Mouse (Mus musculus): ENCODE results near the gene Tmem41a.

The Tmem41a gene

DNA sequence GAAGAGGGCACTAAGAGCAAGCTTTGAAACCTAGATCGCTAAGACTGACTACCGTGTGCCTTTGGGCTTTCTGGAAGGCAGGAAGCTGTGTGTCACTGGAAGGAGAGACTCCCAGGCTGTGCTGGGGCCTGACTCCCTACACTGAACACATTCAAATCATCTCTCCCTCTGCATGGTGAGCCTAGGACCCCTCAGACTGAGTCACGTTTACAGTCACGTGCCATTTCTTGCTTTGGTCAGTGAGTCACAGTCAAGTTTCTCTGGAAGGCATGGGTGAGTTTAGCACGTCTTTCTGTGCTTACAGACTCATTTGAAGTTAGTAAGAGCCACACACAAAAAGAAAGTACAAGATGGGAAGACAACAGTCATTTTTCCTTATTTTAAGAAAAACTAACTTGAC is 46.1 kb downstream of the Tmem41a start:
- in situ Hi-C loops (cut with MseI, MboI), result no loop called here

DNA sequence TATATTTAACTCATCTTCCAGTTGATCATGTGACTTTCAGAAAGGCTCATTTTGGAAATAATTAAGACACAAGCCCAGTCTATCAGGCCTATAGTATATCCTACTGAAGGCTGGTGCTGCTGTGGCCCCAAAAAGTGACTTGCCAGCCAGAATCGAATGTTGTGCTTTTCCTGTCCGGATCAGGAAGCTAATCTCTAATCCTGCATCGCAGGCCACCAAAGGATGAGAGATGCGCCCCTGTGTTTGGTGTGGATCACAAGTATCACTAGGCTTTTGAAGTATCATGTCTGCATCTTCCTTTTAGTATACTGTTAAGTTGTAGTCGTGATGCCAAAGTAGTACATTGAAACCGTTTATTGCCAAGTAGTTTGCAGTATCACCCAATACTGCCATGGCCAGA is 53.5 kb downstream of the Tmem41a start:
- in situ Hi-C loops (cut with MseI, MboI), result no loop called here

DNA sequence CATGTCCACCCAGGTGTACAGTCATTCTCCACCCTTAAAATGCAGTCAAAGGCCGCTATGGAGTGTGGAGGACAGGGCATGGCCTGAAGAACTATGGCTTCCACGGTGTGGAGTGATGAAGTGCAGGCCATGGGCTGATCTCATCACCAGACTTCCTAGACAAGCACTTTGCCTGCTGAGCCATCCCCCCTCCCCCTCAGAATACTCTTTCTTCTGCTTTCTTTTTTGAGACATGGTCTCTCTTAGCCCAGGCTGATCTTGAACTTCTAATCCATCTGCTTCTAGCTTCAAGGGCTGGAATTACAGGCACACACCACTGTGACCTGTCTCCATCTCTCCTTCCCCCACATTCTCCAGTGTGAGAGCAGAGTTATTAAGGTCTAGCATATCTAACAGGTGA is 59.8 kb downstream of the Tmem41a start:
- in situ Hi-C loops (cut with MseI, MboI), result no loop called here
